Mouse (Mus musculus): ENCODE data around the gene C1qtnf1. TPM values are rescaled to one million over a fixed set of nuclear protein-coding genes. Genes with fewer than 3 reads are reported as not detected.

C1qtnf1 gene
- polyA plus RNA-seq, 1 experiment = 31.7 TPM

GRCm38 (mm10) chr11:118410479-118410878 lies 17.5 kb upstream of the C1qtnf1 start:
- no peak for DNase-seq (ENCODE audit: low spot score)

GRCm38 (mm10) chr11:118411271-118411670 lies 16.7 kb upstream of the C1qtnf1 start:
- DNase-seq (ENCODE audit: low spot score) = no peak

- no peak for DNase-seq (ENCODE audit: low spot score)
Observed at GRCm38 (mm10) chr11:118412601-118413000, 15.4 kb upstream of the C1qtnf1 start.

- no peak for DNase-seq (ENCODE audit: low spot score)
Observed at GRCm38 (mm10) chr11:118413055-118413454, 14.9 kb upstream of the C1qtnf1 start.

- no peak for DNase-seq (ENCODE audit: low spot score)
Observed at GRCm38 (mm10) chr11:118414270-118414669, 13.7 kb upstream of the C1qtnf1 start.

- no peak for DNase-seq (ENCODE audit: low spot score)
Observed at GRCm38 (mm10) chr11:118415630-118416029, 12.4 kb upstream of the C1qtnf1 start.

- DNase-seq (ENCODE audit: low spot score) = no peak
Observed at GRCm38 (mm10) chr11:118416046-118416445, 12.0 kb upstream of the C1qtnf1 start.

- no peak for DNase-seq (ENCODE audit: low spot score)
Observed at GRCm38 (mm10) chr11:118417496-118417895, 10.5 kb upstream of the C1qtnf1 start.

- DNase-seq (ENCODE audit: low spot score) = no peak
Observed at GRCm38 (mm10) chr11:118418442-118418833, 9.6 kb upstream of the C1qtnf1 start.

- peak; percentile 90 for DNase-seq (ENCODE audit: low spot score)
Observed at GRCm38 (mm10) chr11:118418834-118419504, 9.0 kb upstream of the C1qtnf1 start, which contains the start of gene Cant1. Gene Cant1 (minus strand): TSS chr11:118419086.

- DNase-seq (ENCODE audit: low spot score) = no peak
Observed at GRCm38 (mm10) chr11:118420261-118420660, 7.7 kb upstream of the C1qtnf1 start.

GRCm38 (mm10) chr11:118423266-118423971 lies 4.6 kb upstream of the C1qtnf1 start:
- peak; percentile 56 for DNase-seq (ENCODE audit: low spot score)

GRCm38 (mm10) chr11:118424621-118425335 lies 3.2 kb upstream of the C1qtnf1 start:
- no peak for DNase-seq (ENCODE audit: low spot score)

- DNase-seq (ENCODE audit: low spot score) = no peak
Observed at GRCm38 (mm10) chr11:118426765-118427164, 1.2 kb upstream of the C1qtnf1 start.

- no peak for DNase-seq (ENCODE audit: low spot score)
Observed at GRCm38 (mm10) chr11:118427266-118427779, 680 bp upstream of the C1qtnf1 start.

GRCm38 (mm10) chr11:118428460-118428868 lies 461 bp downstream of the C1qtnf1 start:
- no peak for DNase-seq (ENCODE audit: low spot score)

GRCm38 (mm10) chr11:118428944-118429709 lies 1.1 kb downstream of the C1qtnf1 start:
- no peak for DNase-seq (ENCODE audit: low spot score)

GRCm38 (mm10) chr11:118430291-118430885 lies 2.4 kb downstream of the C1qtnf1 start:
- no peak for DNase-seq (ENCODE audit: low spot score)

GRCm38 (mm10) chr11:118431100-118431948 lies 3.3 kb downstream of the C1qtnf1 start:
- no peak for DNase-seq (ENCODE audit: low spot score)

- no peak for DNase-seq (ENCODE audit: low spot score)
Observed at GRCm38 (mm10) chr11:118433398-118433868, 5.4 kb downstream of the C1qtnf1 start.

Data from urinary bladder, adult 2 months (tissue).